In the genomic region with DNA sequence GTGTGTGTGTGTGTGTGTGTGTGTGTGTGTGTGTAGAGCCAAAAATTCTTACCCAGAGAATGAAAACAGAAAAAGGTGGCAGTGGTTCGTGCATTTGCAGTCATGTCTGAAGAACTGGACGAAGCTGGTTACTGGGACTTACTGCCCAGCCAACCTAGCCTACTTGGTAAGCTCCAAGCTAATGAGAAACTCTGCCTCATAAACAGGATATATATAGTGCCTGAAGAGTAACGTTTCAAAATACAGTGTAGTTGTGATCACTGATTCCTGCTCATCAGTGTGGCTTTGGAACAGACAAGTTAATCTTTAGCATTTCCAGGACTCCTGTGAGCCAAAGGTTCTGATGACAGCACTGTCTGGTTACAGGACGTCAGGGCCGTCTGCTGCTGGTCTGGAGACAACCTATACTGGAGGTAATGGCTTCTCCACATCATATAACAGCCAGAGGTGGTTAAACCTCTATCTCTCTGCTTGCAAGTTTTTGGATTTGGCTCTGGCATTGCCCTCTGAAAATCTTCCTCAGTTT, we compare ENCODE assay signal across 29 mouse cellular contexts. TPM values are rescaled to one million over a fixed set of nuclear protein-coding genes. Genes with fewer than 3 reads are reported as not detected.
DNase-seq lines count a peak whose midpoint lies in the region; ATAC-seq and TF ChIP-seq lines count a peak whose summit lies in the region.
"Had no signal": no experiment of that assay in that cellular context is flagged by ENCODE, and none has a peak within 500 bp of the region (broad histone marks: within the 10 kb centered on the region; RNA-seq: fewer than 3 reads in every experiment).

No protein-coding gene starts in this region.

- H3K27ac ChIP-seq in liver, embryonic 14.5 days = no peak overlapping the region
- H3K27ac ChIP-seq in liver, postnatal 0 days (ENCODE audit: low read depth) = no peak overlapping the region
- H3K27ac ChIP-seq: embryonic facial prominence, embryonic 10.5 days; embryonic facial prominence, embryonic 13.5 days; forebrain, embryonic 12.5 days; forebrain, embryonic 15.5 days; heart, embryonic 15.5 days; hindbrain, embryonic 10.5 days; hindbrain, embryonic 13.5 days had no signal

- no peaks in the 10 kb centered on the region for H3K9me3 ChIP-seq in liver, embryonic 14.5 days (ENCODE audit: control insufficient read depth, low read length)
- no peaks in the 10 kb centered on the region for H3K9me3 ChIP-seq in liver, postnatal 0 days (ENCODE audit: low read length)
- H3K9me3 ChIP-seq: embryonic facial prominence, embryonic 10.5 days; embryonic facial prominence, embryonic 13.5 days; forebrain, embryonic 12.5 days; forebrain, embryonic 15.5 days; heart, embryonic 12.5 days; heart, embryonic 15.5 days; hindbrain, embryonic 10.5 days; hindbrain, embryonic 13.5 days had no signal

- WGBS in liver, embryonic 14.5 days (ENCODE audit: insufficient replicate concordance) = 70% methylated on average over 5 of the region's 5 CpGs
- WGBS in liver, postnatal 0 days (ENCODE audit: insufficient replicate concordance) = 70% methylated on average over 5 of the region's 5 CpGs

- no peaks in the 10 kb centered on the region for H3K27me3 ChIP-seq in liver, embryonic 14.5 days (ENCODE audit: control insufficient read depth, insufficient read depth, low read length)
- no peaks in the 10 kb centered on the region for H3K27me3 ChIP-seq in liver, postnatal 0 days (ENCODE audit: insufficient read depth, low read length)
- H3K27me3 ChIP-seq: embryonic facial prominence, embryonic 13.5 days; forebrain, embryonic 12.5 days; forebrain, embryonic 15.5 days; heart, embryonic 12.5 days; heart, embryonic 15.5 days; hindbrain, embryonic 13.5 days had no signal

- no peaks in the 10 kb centered on the region for H3K4me1 ChIP-seq in liver, embryonic 14.5 days (replicated peaks; ENCODE audit: control insufficient read depth in 2 of 2, insufficient read depth in 2 of 2, low read length in 1 of 2)
- no peaks in the 10 kb centered on the region for H3K4me1 ChIP-seq in liver, postnatal 0 days (ENCODE audit: insufficient read depth)
- H3K4me1 ChIP-seq: embryonic facial prominence, embryonic 10.5 days; embryonic facial prominence, embryonic 13.5 days; forebrain, embryonic 12.5 days; forebrain, embryonic 15.5 days; heart, embryonic 12.5 days; heart, embryonic 15.5 days; hindbrain, embryonic 10.5 days; hindbrain, embryonic 13.5 days had no signal

- H3K4me3 ChIP-seq in liver, embryonic 14.5 days (ENCODE audit: insufficient read depth in 1 of 2, low read depth in 2 of 2, low read length in 2 of 2) = no peak overlapping the region
- H3K4me3 ChIP-seq in liver, postnatal 0 days (ENCODE audit: low read depth, low read length) = no peak overlapping the region
- H3K4me3 ChIP-seq: embryonic facial prominence, embryonic 10.5 days; embryonic facial prominence, embryonic 13.5 days; erythroblast, embryonic 14.5 days; forebrain, embryonic 12.5 days; forebrain, embryonic 15.5 days; heart, embryonic 12.5 days; heart, embryonic 15.5 days; hindbrain, embryonic 10.5 days; hindbrain, embryonic 13.5 days had no signal

- ATAC-seq in liver, embryonic 14.5 days (ENCODE audit: insufficient read depth) = peak; percentile 37; the same call in 1 of the 2 replicates
- ATAC-seq in liver, postnatal 0 days = peak; percentile 61
- ATAC-seq: CD4-positive, CD25-positive, alpha-beta regulatory T cell, adult 4 months; forebrain, embryonic 15.5 days had no signal

- TF ChIP-seq EP300 in liver, embryonic 14.5 days (IDR thresholded peaks at IDR 0.05; ENCODE audit: low read depth) = no peak
- TF ChIP-seq EP300 in liver, postnatal 0 days (IDR thresholded peaks at IDR 0.05; ENCODE audit: low read depth) = no peak

- no peak overlapping the region for H3K4me2 ChIP-seq in liver, embryonic 14.5 days (ENCODE audit: low read depth)
- no peak overlapping the region for H3K4me2 ChIP-seq in liver, postnatal 0 days (ENCODE audit: low read depth, low read length)
- H3K4me2 ChIP-seq: embryonic facial prominence, embryonic 13.5 days; forebrain, embryonic 12.5 days; forebrain, embryonic 15.5 days; heart, embryonic 12.5 days; heart, embryonic 15.5 days; hindbrain, embryonic 13.5 days had no signal

- TF ChIP-seq CTCF in liver, embryonic 14.5 days (IDR thresholded peaks at IDR 0.05; ENCODE audit: low read depth) = no peak
- TF ChIP-seq CTCF in liver, postnatal 0 days (IDR thresholded peaks at IDR 0.05; ENCODE audit: low read depth) = no peak

- peaks cover 7% of the 10 kb centered on the region for H3K36me3 ChIP-seq in liver, embryonic 14.5 days (replicated peaks; ENCODE audit: control insufficient read depth, insufficient read depth, low read depth)
- H3K36me3 ChIP-seq in liver, postnatal 0 days (replicated peaks; ENCODE audit: insufficient read depth, low read length) = peaks cover 35% of the 10 kb centered on the region

- peak; percentile 34 for DNase-seq in kidney, adult 9 months
- no peak for DNase-seq in kidney, postnatal 10 days
- DNase-seq in kidney, postnatal 14 days = peak; percentile 10
- DNase-seq in kidney, adult 8-10 months = no peak
- no peak for DNase-seq in liver, embryonic 14.5 days (ENCODE audit: low read depth in 3 of 3, low spot score in 3 of 3)
- DNase-seq in liver = no peak
- DNase-seq in liver, postnatal 0 days = no peak
- DNase-seq in adrenal gland, postnatal 14 days = no peak
- DNase-seq: adrenal gland, adult 2 months; adrenal gland, postnatal 25 days; cerebellum, adult 11-12 months; cerebellum, adult 8-10 months; cerebellum, postnatal 10 days; cerebellum, postnatal 36 days; embryo, embryonic 11 days; gastrocnemius, postnatal 10 days; gastrocnemius, postnatal 36 days; heart, postnatal 10 days; heart, postnatal 36 days had no signal

- no peak overlapping the region for H3K9ac ChIP-seq in liver, embryonic 14.5 days (replicated peaks)
- no peak overlapping the region for H3K9ac ChIP-seq in liver, postnatal 0 days (replicated peaks)
- H3K9ac ChIP-seq: embryonic facial prominence, embryonic 13.5 days; forebrain, embryonic 12.5 days; forebrain, embryonic 15.5 days; heart, embryonic 12.5 days; heart, embryonic 15.5 days; hindbrain, embryonic 13.5 days had no signal

RNA-seq across cellular contexts. Expression of a gene that starts 21.9 kb away (rescaled TPM):
- polyA plus RNA-seq in liver, embryonic 14.5 days (2012; rRNA removed) = 4.2 and 7.0 TPM in 2 replicates
- polyA plus RNA-seq in liver, embryonic 14.5 days (2014; fragmentation: Nextera tagmentation; extraction: Ambion mirVana) = 14.9 and 16.1 TPM in 2 replicates
- polyA plus RNA-seq in liver, postnatal 0 days (2015; fragmentation: Nextera tagmentation; extraction: Ambion mirVana) = 26.5 and 28.2 TPM in 2 replicates
- 23.0 and 29.3 TPM in 2 replicates for total RNA-seq in adrenal gland, postnatal 14 days (2021)

RNA-seq across cellular contexts. Expression of a gene that starts 22.1 kb away (rescaled TPM):
- 0.17 and 0.37 TPM in 2 replicates for polyA plus RNA-seq in liver, embryonic 14.5 days (2012; rRNA removed)
- polyA plus RNA-seq in liver, embryonic 14.5 days (2014; fragmentation: Nextera tagmentation; extraction: Ambion mirVana) = 0.61 and 0.83 TPM in 2 replicates
- polyA plus RNA-seq in liver, postnatal 0 days (2015; fragmentation: Nextera tagmentation; extraction: Ambion mirVana) = 1.2 and 1.4 TPM in 2 replicates
- total RNA-seq in adrenal gland, postnatal 14 days (2021) = 4.7 and 4.9 TPM in 2 replicates
- polyA plus RNA-seq: erythroblast, embryonic 14.5 days had no signal

Comparison
In these comparisons a context has a peak if more than half of its experiments do, and no peak if none do; other contexts are left out.
1. DNase-seq: peak in kidney, adult 9 months (single experiment) and kidney, postnatal 14 days (single experiment); none in kidney, postnatal 10 days (single experiment), kidney, adult 8-10 months (0 of 2), liver, embryonic 14.5 days (0 of 3), liver (single experiment), liver, postnatal 0 days (single experiment) and adrenal gland, postnatal 14 days (single experiment).